Mouse (Mus musculus): Measurements from ENCODE around the gene Mast3.

DNA sequence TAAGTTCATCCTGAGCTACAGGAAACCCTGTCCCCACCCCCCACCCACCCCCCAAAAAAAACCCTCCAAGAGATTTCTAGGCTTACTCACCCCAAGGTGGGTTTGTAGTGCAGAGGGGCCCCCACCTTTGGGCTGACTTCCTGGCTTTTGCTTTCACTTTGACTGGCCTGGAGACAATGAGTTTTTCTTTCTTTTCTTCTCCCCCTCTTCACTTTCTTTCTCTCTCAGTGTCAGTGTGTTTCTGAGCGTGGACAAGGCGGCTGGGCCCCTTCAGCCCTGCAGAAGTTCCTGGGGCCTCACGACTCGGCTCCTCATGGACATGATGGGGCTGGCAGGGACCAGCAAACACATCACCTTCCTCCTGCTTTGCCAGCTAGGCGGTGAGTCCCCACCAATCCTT lies 3.4 kb upstream of the Mast3 start, which contains the start of gene Il12rb1:
- TF ChIP-seq CTCF (IDR thresholded peaks at IDR 0.05; ENCODE audit: control insufficient read depth, insufficient read depth, insufficient read length) (no peak), MYOG (IDR thresholded peaks at IDR 0.05; ENCODE audit: control insufficient read depth, extremely low read depth, insufficient read length) (no peak), USF1 (IDR thresholded peaks at IDR 0.05; ENCODE audit: low read depth) (no peak), CEBPB (IDR thresholded peaks at IDR 0.05; ENCODE audit: low read depth) (no peak)
